Mouse (Mus musculus): Measurements from ENCODE around the gene Hoxa6.

The Hoxa6 gene

DNA sequence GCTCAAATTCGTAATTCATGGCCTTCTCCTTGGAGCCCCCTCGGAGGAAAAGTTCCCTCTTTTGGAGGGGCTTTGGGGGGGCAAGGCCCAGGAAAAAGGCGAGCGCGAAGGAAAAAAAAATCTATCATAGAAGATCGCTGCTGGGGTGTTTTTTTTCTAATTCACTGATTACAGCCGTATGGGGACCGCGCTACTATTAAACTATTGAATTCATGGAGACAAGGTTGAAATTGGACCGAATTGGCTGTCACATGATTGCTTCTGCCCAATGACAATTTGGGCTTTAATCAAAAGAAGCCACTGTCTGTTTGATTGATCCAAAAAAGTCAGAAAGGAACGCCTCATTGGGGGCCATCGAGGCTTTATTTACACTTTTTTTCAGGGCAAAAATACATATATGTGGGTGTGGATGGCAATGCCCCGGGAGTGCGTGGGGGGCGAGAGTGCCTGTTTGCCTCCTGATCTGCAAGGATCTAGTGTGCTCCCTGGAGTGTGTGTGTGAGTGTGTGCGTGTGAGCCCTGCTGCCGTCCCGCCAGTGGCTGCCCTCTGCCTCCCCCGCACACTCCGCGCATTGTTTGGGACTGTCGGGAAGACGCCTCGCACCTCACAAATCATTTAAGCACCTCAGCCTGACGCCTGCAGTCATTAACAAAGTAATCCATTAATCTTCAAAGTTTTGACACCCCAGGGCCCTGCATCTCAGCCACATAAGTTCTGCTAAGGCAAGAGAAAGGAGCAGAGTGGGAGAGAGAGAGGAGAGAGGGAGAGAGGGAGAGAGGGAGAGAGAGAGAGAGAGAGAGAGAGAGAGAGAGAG is 43.7 kb downstream of the Hoxa6 start, which contains the start of gene Hoxa2:
TSS of gene Hoxa2 (minus strand) at position 206 of the 815 bp plus-strand sequence.
- DNase-seq (ENCODE audit: low spot score in 2 of 2) = no peak

DNA sequence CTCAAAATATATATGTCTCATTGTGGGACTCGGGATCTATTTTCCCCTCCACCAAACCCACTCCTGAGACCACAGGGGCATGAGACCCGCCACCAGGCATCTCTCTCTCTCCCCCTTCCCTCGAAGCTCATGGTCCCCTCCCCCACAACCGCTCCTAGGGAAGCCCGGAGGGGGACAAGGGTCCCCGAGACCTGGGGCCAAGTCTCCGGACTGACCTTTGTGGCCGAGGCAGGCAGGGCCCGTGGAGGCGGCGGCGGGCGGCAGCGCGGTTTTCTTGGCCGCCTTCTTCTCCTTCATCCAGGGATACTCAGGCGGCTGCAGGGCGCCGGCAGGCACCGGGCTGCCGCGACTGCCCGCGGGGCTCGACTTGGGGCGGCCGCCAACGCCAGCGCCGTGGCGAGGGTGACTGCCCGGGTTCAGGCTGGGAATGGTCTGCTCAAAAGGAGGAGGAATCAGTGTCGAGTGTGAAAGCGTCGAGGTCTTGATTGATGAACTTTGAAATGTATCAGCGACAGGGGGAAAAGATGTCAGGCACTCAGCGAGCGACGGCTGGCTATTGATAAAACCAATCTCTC is 44.4 kb downstream of the Hoxa6 start:
- DNase-seq (ENCODE audit: low spot score in 2 of 2) = no peak

DNA sequence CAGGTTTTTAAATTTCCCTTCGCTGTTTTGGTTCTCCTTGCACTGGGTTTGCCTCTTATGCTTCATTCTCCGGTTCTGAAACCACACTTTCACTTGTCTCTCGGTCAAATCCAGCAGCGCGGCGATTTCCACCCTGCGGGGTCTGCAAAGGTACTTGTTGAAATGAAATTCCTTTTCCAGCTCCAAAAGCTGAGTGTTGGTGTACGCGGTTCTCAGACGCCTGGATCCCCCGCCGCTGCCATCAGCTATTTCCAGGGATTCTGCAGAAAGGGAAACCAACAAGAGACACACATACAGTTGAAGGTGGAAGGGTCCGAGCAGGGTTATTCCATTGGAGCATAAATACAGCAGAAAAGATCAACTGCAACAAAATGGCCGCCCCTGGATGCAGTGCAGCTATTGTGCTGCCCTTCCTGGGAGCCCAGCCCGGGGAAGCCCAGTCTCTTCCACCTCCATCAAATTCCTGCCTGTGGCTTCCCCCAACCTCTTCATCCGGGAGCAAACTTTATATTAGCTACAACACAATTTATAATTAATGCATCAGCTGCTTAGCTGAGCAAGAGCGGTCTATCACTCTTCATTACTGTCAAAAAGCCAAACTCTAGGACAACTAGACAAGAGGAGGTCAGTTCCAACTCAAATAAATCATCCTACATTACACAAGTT is 45.0 kb downstream of the Hoxa6 start:
- DNase-seq (ENCODE audit: low spot score in 2 of 2) = no peak

- no peak for DNase-seq (ENCODE audit: low spot score in 2 of 2)
Observed at GRCm38 (mm10) chr6:52162611-52163365, 45.7 kb downstream of the Hoxa6 start.

DNA sequence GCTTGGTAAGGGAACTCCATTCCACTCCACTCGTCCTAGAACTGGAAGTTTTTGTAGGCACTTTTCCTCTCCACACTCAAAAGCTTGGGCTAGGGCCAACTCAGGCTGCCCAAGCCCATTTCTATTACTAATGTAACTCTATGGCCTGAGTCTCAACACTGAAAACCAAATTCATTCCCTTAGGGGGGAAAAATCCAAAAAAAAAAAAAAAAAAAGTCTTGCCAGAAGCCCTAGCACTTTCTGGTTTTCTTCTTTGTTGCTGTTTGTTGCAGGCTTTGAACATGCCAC is 46.5 kb downstream of the Hoxa6 start:
- DNase-seq (ENCODE audit: low spot score in 2 of 2) = no peak

- DNase-seq (ENCODE audit: low spot score in 2 of 2) = no peak
Observed at GRCm38 (mm10) chr6:52161336-52162092, 47.0 kb downstream of the Hoxa6 start.

DNA sequence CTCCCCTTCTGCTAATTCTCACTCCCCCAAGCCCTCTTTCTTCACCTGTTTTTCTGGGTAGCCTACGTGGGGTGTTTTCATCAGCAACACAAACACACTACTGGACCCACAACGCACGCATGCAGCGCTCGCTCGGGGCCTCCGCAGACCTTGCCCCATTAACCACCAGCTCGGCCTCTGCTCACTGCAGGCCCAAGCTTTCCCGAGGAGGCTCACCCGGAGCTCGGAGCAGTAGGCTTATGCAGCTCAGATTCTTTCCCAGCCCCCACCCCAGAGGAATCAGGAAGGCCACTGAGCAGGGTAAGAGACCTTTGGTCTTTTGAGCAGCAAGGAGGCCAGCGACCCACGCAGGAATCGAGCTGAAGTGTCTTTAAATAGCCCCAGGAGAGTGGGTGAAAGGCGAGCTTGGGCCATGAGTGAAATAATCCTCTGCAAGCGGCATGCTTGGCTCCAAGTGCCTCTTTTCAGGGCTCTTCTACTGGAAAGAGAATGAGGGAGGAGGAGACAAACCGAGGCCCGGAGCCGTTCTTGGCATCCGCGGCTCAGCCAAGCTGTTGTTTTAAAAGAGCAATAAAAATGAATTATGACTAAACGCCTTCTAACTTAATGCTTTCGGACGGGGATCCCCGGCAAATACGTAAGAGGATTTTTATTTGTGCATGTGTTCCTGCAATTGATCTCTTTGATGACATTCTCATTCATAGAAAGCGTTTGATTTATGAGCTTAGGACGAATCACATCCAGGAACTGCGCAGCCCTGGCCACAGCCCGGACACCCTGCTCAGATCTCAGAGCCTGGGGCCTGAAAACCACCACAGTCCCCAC is 47.8 kb downstream of the Hoxa6 start:
- DNase-seq (ENCODE audit: low spot score in 2 of 2) = no peak

DNA sequence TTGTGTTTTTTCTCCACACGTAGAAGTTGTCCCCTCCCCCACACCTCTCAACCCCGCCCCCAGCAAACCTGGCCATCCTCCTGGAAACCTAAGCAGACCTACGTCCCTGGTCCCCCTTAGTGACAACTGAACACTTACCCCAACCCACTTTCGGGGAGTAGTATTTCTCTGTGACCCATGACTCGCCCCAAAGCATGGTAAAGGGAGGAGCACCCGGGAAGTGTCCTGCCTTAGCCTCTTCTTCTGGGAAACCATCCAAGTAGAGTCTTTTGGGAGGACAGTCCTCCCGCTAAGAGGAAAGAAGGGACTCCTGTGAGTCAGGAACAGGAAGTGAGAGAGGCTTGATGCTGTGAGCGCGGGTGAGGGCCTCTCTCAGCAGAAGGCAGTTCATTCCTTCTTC is 48.5 kb downstream of the Hoxa6 start:
- no peak for DNase-seq (ENCODE audit: low spot score in 2 of 2)

DNA sequence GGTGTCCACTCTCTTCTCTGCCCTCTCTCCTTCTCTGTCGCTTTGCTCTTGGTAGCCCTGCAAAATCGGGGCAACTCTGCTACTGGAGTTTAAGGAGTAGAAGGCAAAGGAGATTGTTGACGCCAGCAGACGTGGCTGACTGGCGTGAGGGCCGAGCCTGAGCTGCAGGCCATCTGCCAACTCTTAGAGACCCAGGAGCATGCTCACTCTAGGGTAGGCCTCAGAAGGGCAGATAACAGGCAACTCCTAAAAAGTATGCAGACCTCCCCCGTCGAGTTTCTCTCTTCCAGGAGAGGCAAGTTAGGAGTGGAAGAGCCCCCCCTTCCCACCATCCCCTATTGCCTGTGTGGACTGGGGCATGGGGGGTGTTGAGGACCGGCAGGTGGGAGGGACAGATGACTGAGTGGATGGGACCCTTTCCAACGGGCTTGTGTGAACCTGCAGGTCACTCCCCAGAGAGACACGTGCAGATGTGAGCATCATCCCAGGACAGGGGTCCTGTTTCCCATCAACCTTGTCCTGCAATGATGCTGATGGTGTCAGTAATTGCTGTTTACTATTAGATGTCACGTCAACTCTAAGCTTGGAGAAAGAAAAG is 49.3 kb downstream of the Hoxa6 start:
- DNase-seq (ENCODE audit: low spot score in 2 of 2) = no peak

GRCm38 (mm10) chr6:52158276-52159051 is 50.1 kb downstream of the Hoxa6 start, which contains the start of gene Hoxa1:
Gene Hoxa1, minus strand, starts transcription at chr6:52158317.
- DNase-seq (ENCODE audit: low spot score in 2 of 2) = no peak

DNA sequence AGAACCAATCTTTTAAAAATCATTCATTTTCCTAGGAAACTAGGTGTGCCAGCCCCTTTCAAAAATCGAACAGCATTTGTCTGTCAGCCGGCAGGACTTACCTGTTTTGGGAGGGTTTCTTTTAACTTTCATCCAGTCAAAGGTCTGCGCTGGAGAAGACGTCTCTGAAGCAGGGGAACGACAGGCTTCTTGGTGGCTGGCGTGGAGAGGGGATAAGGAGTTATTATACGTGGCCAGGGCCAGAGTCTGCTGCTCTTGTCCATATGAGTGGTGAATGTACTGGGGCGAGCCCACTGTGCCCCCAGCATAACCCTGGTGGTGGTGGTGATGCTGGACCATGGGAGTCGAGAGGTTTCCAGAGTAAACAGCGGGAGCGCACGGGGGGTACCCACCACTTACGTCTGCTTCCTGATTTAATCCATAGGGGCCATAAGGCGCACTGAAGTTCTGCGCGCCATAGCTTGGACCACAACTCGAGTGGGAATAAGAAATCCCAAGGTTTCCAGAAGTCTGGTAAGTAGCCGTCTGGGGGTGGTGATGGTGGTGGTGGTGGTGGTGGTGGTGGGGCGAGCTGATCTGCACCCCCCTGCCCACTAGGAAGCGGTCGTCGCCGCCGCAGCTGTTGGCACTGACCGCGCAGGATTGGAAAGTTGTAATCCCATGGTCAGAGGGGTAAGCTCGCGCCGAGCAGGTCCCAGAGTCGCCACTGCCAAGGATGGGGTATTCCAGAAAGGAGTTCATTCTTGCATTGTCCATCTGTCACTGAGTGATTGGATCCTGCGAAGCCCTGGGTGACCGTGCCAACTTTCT is 50.9 kb downstream of the Hoxa6 start:
- no peak for DNase-seq (ENCODE audit: low spot score in 2 of 2)

GRCm38 (mm10) chr6:52156551-52157200 is 51.8 kb downstream of the Hoxa6 start:
- no peak for DNase-seq (ENCODE audit: low spot score in 2 of 2)

All from right cerebral cortex, postnatal 36 days (tissue).